Mouse (Mus musculus) cortical plate, adult 2 months (tissue): ENCODE results near the gene Dnajb4. TPM values are rescaled to one million over a fixed set of nuclear protein-coding genes. Genes with fewer than 3 reads are reported as not detected.

ENCODE experiments used
- H3K27ac ChIP-seq: fragments of 200-500 bp; 2 replicates; pipeline ENCODE4 v1.5.1; 2012; ENCODE audit warnings: low read length, control low read depth, inconsistent platforms; ENCODE audit not compliant: insufficient read depth
- H3K4me1 ChIP-seq: fragments of 200-500 bp; 2 replicates; pipeline ENCODE4 v1.6.1; 2011; ENCODE audit warnings: low read length; ENCODE audit not compliant: control insufficient read depth, insufficient read depth
- H3K4me3 ChIP-seq: fragments of 200-500 bp; 2 replicates; pipeline ENCODE4 v1.5.1; 2011; ENCODE audit warnings: mild to moderate bottlenecking, low read length, control low read depth; ENCODE audit not compliant: insufficient read depth
- CTCF ChIP-seq: fragments of 200-500 bp; IDR thresholded peaks from 2 replicates; pipeline ENCODE4 v1.5.1; 2011; ENCODE audit warnings: mild to moderate bottlenecking, control low read depth, low read length; ENCODE audit not compliant: insufficient read depth; ENCODE audit errors: extremely low read depth
- POLR2A ChIP-seq: fragments of 200-500 bp; IDR thresholded peaks from 2 replicates; pipeline ENCODE4 v1.6.1; 2011; ENCODE audit warnings: mild to moderate bottlenecking, low read length, control low read depth; ENCODE audit not compliant: insufficient read depth; ENCODE audit errors: extremely low read depth
- polyA plus RNA-seq: library from polyadenylated mRNA; depleted of rRNA; stranded (reverse); fragments of >200 nt; gene quantifications from 2 replicates; pipeline ENCODE4 v1.2.3, GENCODE M21; 2012

Dnajb4 gene
- polyA plus RNA-seq, 1 experiment: 50.8 TPM

GRCm38 (mm10) chr3:152183522-152183921 lies 26.6 kb downstream of the Dnajb4 start:
- H3K4me1 ChIP-seq: no peaks in the 10 kb centered on the region
- no peak overlapping the region for H3K27ac ChIP-seq
- H3K4me3 ChIP-seq: no peak overlapping the region
- TF ChIP-seq CTCF (no peak), POLR2A (no peak)

DNA sequence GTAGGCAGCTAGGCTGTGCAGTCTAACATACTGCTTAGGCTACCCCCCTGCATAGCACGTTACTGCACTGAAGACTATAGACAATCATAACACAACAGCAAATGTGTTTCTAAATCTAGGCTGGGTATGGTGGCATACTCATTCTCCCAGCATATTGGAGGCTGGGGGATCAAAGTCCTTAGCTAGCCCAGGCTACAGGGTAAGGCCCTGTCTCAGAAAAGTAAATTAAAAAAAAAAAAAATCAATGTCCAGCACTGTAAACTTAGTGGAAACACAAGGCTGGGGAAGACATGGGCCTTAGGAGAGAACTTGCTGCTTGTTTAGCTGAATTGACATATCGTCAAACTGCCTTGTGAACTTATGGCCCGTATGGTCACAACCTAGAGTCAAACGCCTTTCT lies 29.5 kb downstream of the Dnajb4 start:
- H3K4me1 ChIP-seq: no peaks in the 10 kb centered on the region
- TF ChIP-seq POLR2A: no peak
- TF ChIP-seq CTCF: no peak

GRCm38 (mm10) chr3:152179285-152179684 lies 30.8 kb downstream of the Dnajb4 start:
- no peak overlapping the region for H3K27ac ChIP-seq
- H3K4me3 ChIP-seq: no peak overlapping the region
- H3K4me1 ChIP-seq: no peaks in the 10 kb centered on the region
- TF ChIP-seq CTCF (no peak), POLR2A (no peak)

More for the DNA sequence above, 29.5 kb downstream of the Dnajb4 start:
- H3K27ac ChIP-seq: no peak overlapping the region
- no peak overlapping the region for H3K4me3 ChIP-seq

DNA sequence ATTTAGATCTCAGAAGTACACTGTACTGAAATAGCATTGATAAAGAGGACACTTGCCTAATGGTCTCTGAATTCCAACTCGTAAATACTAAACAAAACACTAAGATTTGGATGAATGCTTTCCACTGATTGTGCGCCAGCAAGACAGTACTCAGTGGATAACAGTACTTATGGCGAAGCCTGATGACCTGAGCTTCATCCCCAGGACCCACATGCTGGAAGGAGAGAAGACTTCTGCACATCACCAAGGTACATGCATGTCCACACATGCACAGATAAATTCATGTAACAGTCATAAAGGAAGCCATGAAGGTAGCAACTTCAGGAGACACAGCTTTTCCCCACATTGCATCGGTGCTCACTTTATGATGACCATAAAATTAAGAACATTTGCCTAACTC lies 31.3 kb downstream of the Dnajb4 start:
- H3K27ac ChIP-seq: no peak overlapping the region
- no peak overlapping the region for H3K4me3 ChIP-seq
- no peaks in the 10 kb centered on the region for H3K4me1 ChIP-seq
- TF ChIP-seq CTCF (no peak), POLR2A (no peak)

- no peak for TF ChIP-seq POLR2A
- TF ChIP-seq CTCF: no peak
- Histone ChIP-seq H3K27ac (no peak overlapping the region), H3K4me3 (no peak overlapping the region), H3K4me1 (no peaks in the 10 kb centered on the region)
Observed at GRCm38 (mm10) chr3:152172322-152172935, 37.7 kb downstream of the Dnajb4 start.

GRCm38 (mm10) chr3:152171862-152172261 lies 38.2 kb downstream of the Dnajb4 start:
- TF ChIP-seq POLR2A (no peak), CTCF (no peak)
- Histone ChIP-seq H3K27ac (no peak overlapping the region), H3K4me1 (no peaks in the 10 kb centered on the region), H3K4me3 (no peak overlapping the region)

- no peak overlapping the region for H3K4me3 ChIP-seq
- TF ChIP-seq POLR2A (no peak), CTCF (no peak)
- no peak overlapping the region for H3K27ac ChIP-seq
- H3K4me1 ChIP-seq: no peaks in the 10 kb centered on the region
Observed at GRCm38 (mm10) chr3:152171236-152171635, 38.9 kb downstream of the Dnajb4 start.

DNA sequence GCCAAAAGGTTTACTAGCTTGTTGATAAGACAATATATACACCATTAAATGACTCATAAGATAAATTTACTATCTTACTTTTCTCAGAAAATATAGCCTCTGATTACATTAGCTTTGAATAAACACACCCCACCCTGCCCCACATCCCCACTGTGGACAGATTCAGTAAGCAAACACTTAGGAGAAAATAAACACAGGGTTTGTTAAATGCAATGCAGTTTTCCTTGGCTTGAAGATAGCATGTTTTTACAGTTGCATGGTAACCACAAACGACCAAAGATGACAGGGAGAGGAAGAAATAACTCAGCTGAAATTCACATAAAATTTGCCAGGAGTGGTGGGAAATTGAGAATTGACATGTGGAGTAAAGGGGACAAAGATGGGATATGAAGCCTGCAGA lies 39.7 kb downstream of the Dnajb4 start:
- Histone ChIP-seq H3K27ac (no peak overlapping the region), H3K4me3 (no peak overlapping the region), H3K4me1 (no peaks in the 10 kb centered on the region)
- no peak for TF ChIP-seq POLR2A
- no peak for TF ChIP-seq CTCF

DNA sequence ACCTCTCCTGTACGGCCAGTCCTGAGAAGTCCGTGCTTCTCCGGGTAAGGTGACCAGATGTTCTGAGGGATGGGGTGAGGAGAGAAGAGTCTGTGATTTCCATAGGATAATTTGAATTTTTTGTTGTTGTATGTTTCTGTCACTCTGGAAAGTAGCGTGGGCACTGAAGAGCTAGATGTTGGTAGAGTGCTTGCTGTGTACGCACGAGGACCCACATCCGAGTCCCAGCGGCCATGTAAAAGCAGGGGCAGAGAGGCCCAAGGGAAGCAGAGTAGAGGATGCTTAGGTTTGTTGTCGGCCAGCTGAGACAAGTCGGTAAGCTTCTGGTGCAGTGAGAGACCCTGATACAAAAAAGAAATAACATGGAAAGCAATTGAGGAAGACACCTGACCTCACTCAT lies 42.1 kb downstream of the Dnajb4 start:
- Histone ChIP-seq H3K4me3 (no peak overlapping the region), H3K4me1 (no peaks in the 10 kb centered on the region), H3K27ac (no peak overlapping the region)
- TF ChIP-seq POLR2A: no peak
- TF ChIP-seq CTCF: no peak

- Histone ChIP-seq H3K27ac (no peak overlapping the region), H3K4me1 (no peaks in the 10 kb centered on the region), H3K4me3 (peak overlapping the region; percentile 36; the same call in 1 of the 2 replicates)
- TF ChIP-seq CTCF (no peak), POLR2A (no peak)
Observed at GRCm38 (mm10) chr3:152166699-152167451, 43.2 kb downstream of the Dnajb4 start.
